Comparison of ENCODE assay signal across 8 mouse cellular contexts in genomic region chr10:122447275-122447674, GRCm38 (mm10). TPM values are rescaled to one million over a fixed set of nuclear protein-coding genes. Genes with fewer than 3 reads are reported as not detected.
DNase-seq lines count a peak whose midpoint lies in the region; TF ChIP-seq lines count a peak whose summit lies in the region.

No protein-coding gene starts in this region.

- H3K4me3 ChIP-seq in gastrocnemius, adult 2 months, result no peak overlapping the region

- DNase-seq in ovary, postnatal 10 days (ENCODE audit: low spot score), result peak; percentile 27
- no peak for DNase-seq in ovary, adult 18-20 months (ENCODE audit: low spot score)
- DNase-seq in cerebellum, adult 9-11 months, result peak; percentile 11
- DNase-seq in gastrocnemius, adult 2 months, result peak; percentile 78
- peak; percentile 78 to 94 for DNase-seq in kidney, postnatal 25 days
- peak; percentile 60 for DNase-seq in lung, adult 18-20 months
- peak; percentile 18 for DNase-seq in retina, adult 2 months (ENCODE audit: low read depth, low spot score)
- DNase-seq in urinary bladder, adult 18-20 months (ENCODE audit: low spot score in 2 of 2), result peak; percentile 23 to 39

- intact Hi-C loops in gastrocnemius, adult 2 months (cut with DNase I), result loop anchor here (5.0 to 10.0 kb wide), 3 partner anchors 80 to 340 kb away; no protein-coding TSS in a partner anchor

- H3K27ac ChIP-seq in gastrocnemius, adult 2 months, result no peak overlapping the region

- peak; percentile 62 for TF ChIP-seq CTCF in gastrocnemius, adult 2 months (IDR thresholded peaks at IDR 0.05)

RNA-seq across cellular contexts. Expression of gene Avpr1a, which starts 1.0 kb away (rescaled TPM):
- under 1 TPM; 0.59 to 0.73 TPM for total RNA-seq in gastrocnemius, adult 2 months (2021)
